Mouse (Mus musculus) c-Kit-positive CD71-positive TER-119-negative erythroid progenitor cells, embryonic 14.5 days (primary cell): ENCODE data around the gene Zfp352.
"Not testable (repeated sequence)": the region's sequence is repeated elsewhere in the genome, so short reads cannot be mapped to it uniquely, and the experiment has no call there.

Experiments
- DNase-seq: peaks from one replicate; pipeline ENCODE4 v3.0.0-alpha.2; 2013; ENCODE audit warnings: low read depth

Zfp352 gene

GRCm38 (mm10) chr4:90218520-90218919 lies at the start of gene Zfp352:
Gene Zfp352 (plus strand): TSS chr4:90218820.
- DNase-seq: no peak

GRCm38 (mm10) chr4:90170890-90171483 lies 47.6 kb upstream of the Zfp352 start:
- no peak for DNase-seq

- DNase-seq: no peak
Measured at GRCm38 (mm10) chr4:90174036-90174435, 44.6 kb upstream of the Zfp352 start.

- DNase-seq: no peak
Measured at GRCm38 (mm10) chr4:90203421-90203820, 15.2 kb upstream of the Zfp352 start.

- DNase-seq: no peak
Measured at GRCm38 (mm10) chr4:90211475-90211874, 7.1 kb upstream of the Zfp352 start.

- DNase-seq: no peak
Measured at GRCm38 (mm10) chr4:90212076-90212475, 6.5 kb upstream of the Zfp352 start.

GRCm38 (mm10) chr4:90235646-90236045 lies 17.0 kb downstream of the Zfp352 start:
- not testable (repeated sequence) for DNase-seq

- DNase-seq: no peak
Measured at GRCm38 (mm10) chr4:90269781-90270180, 51.2 kb downstream of the Zfp352 start.
